Mouse (Mus musculus) kidney, adult 2 months (tissue): ENCODE measurements around the gene Ndufa7. TPM values are rescaled to one million over a fixed set of nuclear protein-coding genes. Genes with fewer than 3 reads are reported as not detected.
A peak's percentile ranks its signal among the peaks of the same experiment; 100 is the strongest.

Experiments used
- DNase-seq: peaks from one replicate; pipeline ENCODE4 v3.0.0; 2021
- H3K27ac ChIP-seq: fragments of 200-500 bp; 2 replicates; pipeline ENCODE4 v1.5.1; 2012; ENCODE audit warnings: low read depth, low read length, control low read depth, inconsistent platforms; ENCODE audit not compliant: insufficient read depth
- H3K27me3 ChIP-seq: fragments of 200-500 bp; replicated peaks from 2 replicates; pipeline ENCODE4 v1.6.1; 2012; ENCODE audit warnings: mild to moderate bottlenecking, moderate library complexity, low read length, inconsistent platforms; ENCODE audit not compliant: control insufficient read depth, insufficient read depth
- H3K36me3 ChIP-seq: fragments of 200-500 bp; 2 replicates; pipeline ENCODE4 v1.6.1; 2012; ENCODE audit warnings: mild to moderate bottlenecking, moderate library complexity, low read length, inconsistent platforms; ENCODE audit not compliant: control insufficient read depth, insufficient read depth
- H3K4me1 ChIP-seq: fragments of 200-500 bp; 2 replicates; pipeline ENCODE4 v1.6.1; 2011; ENCODE audit warnings: low read length; ENCODE audit not compliant: control insufficient read depth, insufficient read depth
- H3K4me3 ChIP-seq: fragments of 200-500 bp; 2 replicates; pipeline ENCODE4 v1.5.1; 2011; ENCODE audit warnings: mild to moderate bottlenecking, low read depth, low read length, control low read depth; ENCODE audit not compliant: insufficient read depth
- CTCF ChIP-seq: fragments of 200-500 bp; conservative IDR thresholded peaks from 2 replicates; pipeline ENCODE4 v1.5.1; 2011; ENCODE audit warnings: low read depth, mild to moderate bottlenecking, control low read depth, low read length, moderate library complexity, mixed read lengths; ENCODE audit not compliant: insufficient read depth, insufficient read length
- POLR2A ChIP-seq: fragments of 200-500 bp; IDR thresholded peaks from one replicate; pipeline ENCODE4 v1.6.1; 2011; ENCODE audit warnings: low read depth, low read length, control low read depth
- WGBS: fragments of 180-500 bp; shearing (Covaris S2); methylation state at CpG from one replicate; pipeline ENCODE4 v1.1.7; 2018; 5-methylcytosine and 5-hydroxymethylcytosine counted together
- polyA plus RNA-seq: library from polyadenylated mRNA; depleted of rRNA; stranded (reverse); fragments of >200 nt; gene quantifications from 2 replicates; pipeline ENCODE4 v1.2.3, GENCODE M21; 2012

Ndufa7 gene
- polyA plus RNA-seq, 1 experiment = 745 TPM

DNA sequence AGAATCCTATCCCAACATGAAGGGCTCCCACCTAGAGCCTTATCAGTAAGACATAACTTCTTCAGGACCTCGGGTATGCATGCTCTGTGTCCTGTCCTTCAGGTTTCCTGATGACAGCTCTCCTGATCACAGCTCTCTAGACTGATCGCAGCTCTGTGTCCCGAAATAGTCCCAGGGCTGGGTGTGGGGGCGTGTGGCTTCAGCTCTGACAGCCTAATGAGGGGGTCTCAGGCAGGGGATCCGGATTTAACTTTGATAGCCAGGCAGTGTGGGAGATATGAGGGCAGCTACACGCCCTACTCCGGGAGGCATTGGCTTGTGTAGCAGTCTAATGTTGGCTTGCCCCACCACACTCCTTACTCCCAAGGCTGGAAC, 13.2 kb upstream of the Ndufa7 start:
- H3K27ac ChIP-seq = peak overlapping the region; percentile 84
- H3K27me3 ChIP-seq = no peaks in the 10 kb centered on the region
- WGBS = 22% methylated on average over 7 of the region's 7 CpGs
- no peaks in the 10 kb centered on the region; the same call in 1 of the 2 replicates for H3K4me1 ChIP-seq
- DNase-seq = no peak
- peak overlapping the region; percentile 92 for H3K4me3 ChIP-seq
- no peaks in the 10 kb centered on the region for H3K36me3 ChIP-seq
- TF ChIP-seq POLR2A (no peak), CTCF (no peak)

DNA sequence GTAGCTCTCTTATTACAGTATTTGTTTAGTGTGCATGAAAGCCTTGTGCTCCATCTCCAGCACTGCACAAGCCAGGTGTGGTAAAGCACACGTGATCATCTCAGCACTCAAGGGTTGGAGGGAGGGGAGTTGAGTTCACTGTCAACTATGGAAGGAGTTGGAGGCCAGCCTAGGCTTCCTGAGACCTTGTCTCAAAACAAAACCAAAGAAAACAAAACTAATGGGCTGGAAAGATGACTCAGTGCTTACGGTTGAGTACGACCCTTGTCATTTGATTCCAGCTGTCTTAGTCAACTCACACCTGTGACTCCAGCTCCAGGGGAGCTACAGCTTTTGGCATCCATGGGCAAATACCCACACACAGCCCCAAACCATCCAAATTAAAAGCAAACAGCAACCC, 11.9 kb upstream of the Ndufa7 start:
- TF ChIP-seq CTCF (no peak), POLR2A (no peak)
- DNase-seq = peak; percentile 67
- 12% methylated on average over 3 of the region's 3 CpGs for WGBS
- Histone ChIP-seq H3K4me1 (peaks cover 2% of the 10 kb centered on the region; the same call in 1 of the 2 replicates), H3K4me3 (peak overlapping the region; percentile 23; the same call in 1 of the 2 replicates), H3K36me3 (no peaks in the 10 kb centered on the region), H3K27me3 (no peaks in the 10 kb centered on the region), H3K27ac (peak overlapping the region; percentile 84)

- WGBS = 18% methylated on average over 4 of the region's 4 CpGs
- Histone ChIP-seq H3K4me1 (peaks cover 4% of the 10 kb centered on the region; the same call in 1 of the 2 replicates), H3K27ac (peak overlapping the region; percentile 84), H3K27me3 (no peaks in the 10 kb centered on the region), H3K36me3 (no peaks in the 10 kb centered on the region), H3K4me3 (peak overlapping the region; percentile 23)
- TF ChIP-seq CTCF = no peak
- TF ChIP-seq POLR2A = no peak
- peak; percentile 83 for DNase-seq
These were observed 11.4 kb upstream of the Ndufa7 start for GRCm38 (mm10) chr17:33812990-33813389.

DNA sequence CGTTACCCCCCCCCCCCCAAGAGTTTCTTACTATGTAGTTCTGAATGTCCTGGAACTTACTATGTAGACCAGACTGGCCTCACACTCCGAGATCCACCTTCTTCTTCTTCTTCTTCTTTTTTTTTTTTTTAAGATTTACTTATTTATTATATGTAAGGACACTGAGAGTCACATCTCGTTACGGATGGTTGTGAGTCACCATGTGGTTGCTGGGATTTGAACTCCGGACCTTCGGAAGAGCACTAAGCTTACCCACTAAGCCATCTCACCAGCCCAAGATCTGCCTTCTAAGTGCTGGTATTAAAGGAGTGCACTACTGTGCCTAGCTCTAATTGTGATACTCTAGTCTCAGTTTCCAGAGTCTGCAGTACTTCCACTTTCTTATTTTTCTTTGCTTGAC, 9.0 kb upstream of the Ndufa7 start:
- no peak overlapping the region for H3K4me3 ChIP-seq
- H3K27me3 ChIP-seq = no peaks in the 10 kb centered on the region
- 90% methylated on average over 6 of the region's 6 CpGs for WGBS
- peaks cover 8% of the 10 kb centered on the region; the same call in 1 of the 2 replicates for H3K4me1 ChIP-seq
- TF ChIP-seq POLR2A = no peak
- no peak for TF ChIP-seq CTCF
- H3K27ac ChIP-seq = 0 out of 2 replicates have a peak overlapping the region, but pooled peaks have one; percentile 24
- no peaks in the 10 kb centered on the region for H3K36me3 ChIP-seq
- DNase-seq = no peak

DNA sequence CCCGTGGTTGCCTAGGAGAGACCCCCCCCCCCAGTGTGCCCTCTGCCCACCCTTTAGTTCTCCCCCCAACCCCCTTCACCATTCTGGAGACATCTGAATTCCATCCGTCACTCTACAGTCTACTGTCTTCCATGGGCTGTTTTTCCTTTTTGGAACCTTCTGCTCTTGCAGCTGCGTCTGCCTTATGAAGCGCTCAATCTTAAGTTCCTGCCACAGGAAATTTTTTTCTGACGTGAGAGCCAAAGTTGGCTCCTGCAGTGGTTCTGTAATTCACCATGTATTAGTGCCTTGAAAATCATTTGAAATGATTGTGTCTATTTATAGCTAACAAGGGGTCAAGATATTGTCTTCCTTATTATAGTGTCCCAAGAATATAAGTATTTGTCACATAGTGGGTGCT, 7.8 kb upstream of the Ndufa7 start:
- peak overlapping the region; percentile 80 for H3K27ac ChIP-seq
- peak overlapping the region; percentile 59 for H3K4me3 ChIP-seq
- peak; percentile 43 for DNase-seq
- TF ChIP-seq CTCF (no peak), POLR2A (no peak)
- peaks cover 8% of the 10 kb centered on the region; the same call in 1 of the 2 replicates for H3K4me1 ChIP-seq
- H3K36me3 ChIP-seq = no peaks in the 10 kb centered on the region
- 40% methylated on average over 5 of the region's 5 CpGs for WGBS
- no peaks in the 10 kb centered on the region for H3K27me3 ChIP-seq

GRCm38 (mm10) chr17:33817184-33817968, 7.0 kb upstream of the Ndufa7 start:
- peaks cover 8% of the 10 kb centered on the region; the same call in 1 of the 2 replicates for H3K4me1 ChIP-seq
- peak; percentile 95 for DNase-seq

DNA sequence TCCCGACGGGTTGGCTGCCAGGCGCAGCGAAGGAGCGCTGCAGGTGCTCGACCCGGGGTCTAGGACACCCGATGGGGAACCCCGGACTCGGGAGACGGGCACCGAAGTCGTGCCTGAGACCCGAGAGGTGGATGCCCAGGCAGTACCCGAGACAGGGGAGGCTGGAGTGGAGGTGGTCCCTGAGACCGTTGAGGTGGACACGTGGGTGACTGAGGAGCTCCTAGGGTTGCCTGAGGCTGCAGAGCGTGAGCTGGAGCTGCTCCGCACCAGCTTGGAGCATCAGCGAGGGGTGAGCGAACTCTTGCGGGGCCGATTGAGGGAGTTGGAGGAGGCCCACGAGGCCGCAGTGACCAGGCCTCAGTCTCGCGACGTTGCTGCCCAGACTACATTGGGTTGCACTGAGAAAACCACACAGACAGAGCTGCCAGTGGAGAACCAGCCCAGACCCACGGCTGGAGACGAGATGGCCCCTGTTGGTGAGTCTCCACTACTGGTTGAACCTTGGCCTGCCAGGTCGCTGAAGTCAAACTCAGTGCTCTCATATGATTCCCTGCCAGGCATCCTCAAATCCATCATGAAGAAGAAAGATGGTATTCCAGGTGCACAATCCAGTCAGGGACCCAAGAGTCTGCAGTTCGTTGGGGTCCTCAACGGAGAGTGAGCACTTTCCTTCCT, 6.3 kb upstream of the Ndufa7 start:
- no peak for DNase-seq
- Histone ChIP-seq H3K4me1 (peaks cover 8% of the 10 kb centered on the region; the same call in 1 of the 2 replicates), H3K4me3 (peak overlapping the region; percentile 49), H3K27me3 (no peaks in the 10 kb centered on the region), H3K36me3 (peaks cover 2% of the 10 kb centered on the region; the same call in 1 of the 2 replicates), H3K27ac (peak overlapping the region; percentile 2; the same call in 1 of the 2 replicates)
- 18% methylated on average over 33 of the region's 33 CpGs for WGBS
- no peak for TF ChIP-seq POLR2A
- TF ChIP-seq CTCF = no peak

More at GRCm38 (mm10) chr17:33817184-33817968, 7.0 kb upstream of the Ndufa7 start:
- WGBS = under 1% methylated on average over 89 of the region's 89 CpGs
- no peaks in the 10 kb centered on the region for H3K27me3 ChIP-seq
- peak overlapping the region; percentile 59 for H3K4me3 ChIP-seq
- H3K36me3 ChIP-seq = no peaks in the 10 kb centered on the region; the same call in 1 of the 2 replicates
- TF ChIP-seq POLR2A = no peak
- TF ChIP-seq CTCF = no peak
- peak overlapping the region; percentile 80 for H3K27ac ChIP-seq
